Mouse (Mus musculus): Measurements from ENCODE around the gene Rbm47.
"Not testable (repeated sequence)": the region's sequence is repeated elsewhere in the genome, so short reads cannot be mapped to it uniquely, and the experiment has no call there.

The Rbm47 gene

DNA sequence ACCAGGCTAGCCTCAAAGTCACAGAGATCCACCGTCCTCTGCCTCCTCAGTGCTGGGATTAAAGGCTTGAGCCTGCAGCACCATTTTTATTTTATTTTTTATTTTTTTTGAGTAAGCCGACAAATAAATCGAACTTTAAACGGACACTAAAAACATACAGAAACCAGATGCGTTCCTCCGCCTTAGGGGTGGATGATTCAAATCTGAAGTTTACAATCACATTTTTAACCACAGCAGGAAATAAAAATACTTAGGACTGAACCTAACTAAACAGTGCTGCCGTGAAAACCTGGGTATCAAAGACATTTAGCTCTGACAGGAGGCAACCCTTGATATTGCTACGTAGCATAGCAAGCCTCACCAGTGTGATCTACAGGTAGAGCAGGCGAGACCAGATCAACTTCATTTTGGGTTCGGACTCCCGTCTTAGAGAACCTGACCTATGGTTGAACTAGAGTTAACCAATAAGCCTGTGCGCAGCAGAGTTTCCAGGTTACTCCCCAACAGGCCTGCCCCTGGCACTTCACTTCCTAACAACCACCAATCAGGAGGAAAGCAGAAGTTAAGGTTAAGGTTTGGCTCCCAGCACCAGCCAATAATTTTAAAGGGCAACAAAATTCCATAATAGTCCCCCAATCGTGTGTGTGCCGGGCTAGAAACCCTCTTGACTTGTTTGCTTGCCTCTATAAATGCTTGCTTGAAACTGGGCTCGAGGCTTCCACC is 164.5 kb downstream of the Rbm47 start:
- DNase-seq: no peak

DNA sequence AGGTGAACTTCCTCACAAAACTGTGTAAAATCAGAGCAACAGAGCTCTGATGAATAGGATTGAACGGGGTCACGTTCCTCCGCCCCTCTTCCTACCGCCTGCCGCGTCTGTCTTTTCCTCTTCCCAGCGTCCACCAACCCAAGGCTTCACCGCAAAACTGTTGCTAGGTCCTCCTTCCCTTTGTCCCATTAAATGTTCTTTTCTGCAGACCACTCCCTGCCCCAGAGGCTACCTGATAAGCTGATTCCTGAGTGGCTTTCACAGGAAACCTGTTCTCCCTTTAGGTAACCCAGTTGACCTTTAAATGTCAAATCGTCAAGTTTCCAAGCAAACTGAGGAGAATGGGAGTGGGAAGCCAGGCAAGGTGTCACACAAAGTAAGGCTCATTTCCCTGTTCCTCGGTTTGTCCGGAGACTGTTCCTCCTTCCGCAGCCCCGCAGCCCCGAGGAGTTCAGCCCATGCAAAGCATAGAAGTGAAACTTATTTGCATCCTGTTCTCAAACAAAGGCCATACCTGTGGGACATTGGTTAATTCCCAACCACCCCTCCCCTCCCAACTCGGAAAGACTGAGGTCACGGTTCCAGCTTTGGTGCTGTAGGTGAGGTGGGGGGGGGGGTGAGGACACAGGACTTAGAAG is 167.8 kb downstream of the Rbm47 start:
- no peak for DNase-seq

DNA sequence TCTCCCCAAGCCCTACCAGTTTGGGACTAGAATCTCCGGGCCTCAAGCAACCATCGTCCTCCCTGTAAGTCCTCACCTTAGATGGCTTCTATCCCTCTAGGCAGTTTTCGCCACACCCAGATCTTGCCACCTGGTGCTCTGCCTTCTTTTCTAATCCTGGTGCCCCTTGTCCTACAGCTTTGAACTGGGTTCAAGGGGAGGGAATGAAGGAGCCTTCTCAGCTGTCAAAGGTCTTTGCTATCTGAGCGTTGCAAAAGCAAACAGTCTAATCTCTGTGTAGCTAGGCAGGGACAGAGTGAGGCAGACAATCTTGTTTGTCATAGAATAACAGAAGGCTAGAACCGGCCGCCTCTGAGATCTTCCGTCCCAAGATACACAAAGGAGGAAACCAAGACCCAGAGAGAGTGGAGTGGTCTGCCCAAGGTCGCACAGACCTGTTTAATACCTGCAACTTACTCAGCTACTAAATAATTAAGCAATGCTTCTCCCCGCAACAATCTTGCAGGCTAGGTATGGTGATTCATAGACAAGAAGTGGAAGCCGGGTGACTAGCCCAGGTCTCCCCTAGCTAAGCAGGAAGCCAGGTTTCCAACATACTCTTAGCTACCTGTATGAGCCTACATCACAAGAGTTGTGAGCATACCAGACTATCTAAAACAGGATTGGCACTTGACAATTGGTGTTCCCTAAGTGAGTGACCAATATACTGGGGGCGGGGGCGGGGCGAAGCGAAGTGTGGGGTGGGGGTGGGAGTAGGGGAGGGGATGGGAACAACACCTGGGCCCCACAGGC is 168.6 kb downstream of the Rbm47 start, which contains the start of gene 9130230L23Rik:
TSS of gene 9130230L23Rik (minus strand) at position 152 of the 792 bp plus-strand sequence.
- no peak for DNase-seq

DNA sequence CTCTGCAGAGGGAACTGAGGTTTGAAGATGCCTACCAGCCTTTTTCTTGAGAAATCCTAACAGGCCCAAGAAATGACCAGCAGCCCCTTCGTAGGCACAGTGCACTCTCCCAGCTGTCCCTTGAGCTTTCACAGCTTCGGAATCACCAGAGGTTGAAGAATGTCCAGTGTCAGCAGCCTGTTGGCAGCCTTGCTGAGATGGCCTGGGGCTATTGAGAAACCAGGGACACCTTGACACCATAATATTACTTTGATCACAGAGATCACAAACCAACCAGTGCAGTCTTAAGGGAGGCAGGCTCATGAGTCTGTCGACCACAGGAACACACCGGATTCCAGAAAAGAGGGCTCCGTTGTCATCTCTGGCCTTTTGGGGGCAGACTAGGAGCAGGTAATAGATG is 171.7 kb downstream of the Rbm47 start:
- no peak for DNase-seq

DNA sequence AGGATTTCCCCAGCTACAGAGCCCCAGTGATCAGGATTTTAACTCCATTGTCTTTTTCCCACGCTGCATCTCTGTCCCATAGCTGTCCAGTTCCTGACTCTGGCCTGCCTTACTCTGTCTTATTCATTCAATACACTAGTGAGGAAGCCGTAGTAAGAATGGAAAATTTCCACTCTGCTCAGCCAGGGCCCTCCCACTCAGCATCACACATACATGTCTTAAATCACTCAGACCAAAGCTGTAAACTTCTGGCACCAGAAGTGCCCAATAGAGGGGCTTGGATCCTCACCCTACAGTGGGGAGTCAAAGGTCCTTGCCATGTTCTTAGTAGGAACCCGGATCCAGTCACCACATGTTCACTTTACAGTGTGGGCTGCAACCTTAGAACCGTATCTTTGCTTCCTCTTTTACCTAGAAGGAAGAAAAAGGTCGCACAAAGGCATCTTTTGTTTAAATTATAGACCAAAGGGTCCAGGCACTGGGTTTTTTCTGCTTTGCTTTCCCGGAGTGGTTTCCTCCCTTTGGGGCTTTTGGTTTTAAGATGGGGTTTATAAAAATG is 172.3 kb downstream of the Rbm47 start:
- DNase-seq: no peak

DNA sequence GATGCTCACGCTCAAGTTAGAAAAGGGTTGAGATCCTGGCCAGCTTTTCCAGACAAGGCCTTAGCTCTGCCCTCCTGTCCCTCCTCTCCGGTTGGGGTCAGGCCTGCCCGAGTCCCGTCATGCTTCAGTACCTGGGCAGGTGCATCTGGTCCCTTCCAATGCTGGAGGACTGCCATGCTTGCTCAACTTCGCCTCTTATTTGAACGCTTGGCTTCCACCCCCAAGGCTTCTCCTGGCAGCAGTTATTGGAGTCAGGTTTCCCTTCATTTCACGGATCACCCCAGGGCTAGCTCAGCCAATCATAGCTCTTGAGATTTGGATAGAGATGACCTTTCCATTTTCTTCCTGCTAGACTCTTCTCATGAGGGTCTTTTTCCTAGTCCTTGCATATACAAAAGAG is 172.8 kb downstream of the Rbm47 start:
- DNase-seq: no peak

DNA sequence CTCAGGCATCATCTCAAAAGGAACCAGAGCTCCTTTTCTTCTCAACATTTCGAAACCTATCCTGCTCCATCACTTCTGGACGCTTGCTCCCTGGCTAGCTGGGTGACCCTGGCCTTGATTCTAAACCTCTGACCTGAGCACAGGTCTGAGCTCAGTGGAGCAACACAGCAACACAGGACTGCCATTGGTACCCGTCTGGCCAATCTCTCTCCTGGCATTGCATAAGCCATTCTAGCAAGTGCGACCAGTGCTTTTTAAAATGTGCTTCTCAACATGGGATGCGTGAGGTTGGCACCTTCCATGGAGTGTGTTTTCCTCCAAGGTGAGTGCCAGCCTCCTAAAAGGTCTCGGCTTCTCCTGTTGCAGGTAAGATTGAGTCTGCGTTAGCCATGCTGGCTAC is 173.8 kb downstream of the Rbm47 start:
- no peak for DNase-seq

DNA sequence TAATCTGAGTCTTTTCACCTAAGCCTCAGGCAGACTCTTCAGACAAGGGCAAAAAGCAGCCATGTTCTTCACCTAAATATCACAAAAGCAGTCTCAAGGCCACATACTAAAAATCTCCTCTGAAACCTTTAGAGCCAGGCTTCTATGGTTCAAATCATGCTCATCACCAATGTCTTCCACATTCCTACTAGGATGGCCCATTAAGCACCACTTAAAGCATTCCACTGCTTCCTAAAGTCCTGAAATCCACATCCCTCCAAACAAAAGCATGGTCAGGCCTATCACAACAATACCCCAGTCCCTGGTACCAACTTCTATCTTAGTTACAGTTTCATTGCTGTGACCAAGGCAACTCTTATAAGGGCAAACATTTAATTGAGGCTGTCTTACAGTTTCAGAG is 175.1 kb downstream of the Rbm47 start:
- no peak for DNase-seq

DNA sequence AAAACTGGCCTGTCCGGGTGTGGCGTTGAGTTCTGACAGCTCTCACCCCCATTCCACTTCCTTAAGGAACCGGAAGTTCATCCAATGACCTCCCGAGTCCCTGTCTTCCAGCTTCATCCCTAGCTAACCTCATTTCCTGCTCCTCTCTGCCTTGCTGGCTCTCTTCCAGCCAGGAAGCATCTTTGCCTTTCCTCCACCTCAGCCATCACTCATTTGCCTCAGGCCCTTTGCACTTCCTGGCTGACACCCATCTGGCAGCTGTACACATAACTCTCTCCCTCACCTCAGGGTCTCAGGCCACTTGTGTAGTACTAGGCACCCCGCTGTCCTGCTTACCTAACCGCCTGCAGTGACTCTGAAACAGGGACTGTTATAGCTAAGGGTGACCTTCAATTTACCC is 178.3 kb downstream of the Rbm47 start:
- no peak for DNase-seq

DNA sequence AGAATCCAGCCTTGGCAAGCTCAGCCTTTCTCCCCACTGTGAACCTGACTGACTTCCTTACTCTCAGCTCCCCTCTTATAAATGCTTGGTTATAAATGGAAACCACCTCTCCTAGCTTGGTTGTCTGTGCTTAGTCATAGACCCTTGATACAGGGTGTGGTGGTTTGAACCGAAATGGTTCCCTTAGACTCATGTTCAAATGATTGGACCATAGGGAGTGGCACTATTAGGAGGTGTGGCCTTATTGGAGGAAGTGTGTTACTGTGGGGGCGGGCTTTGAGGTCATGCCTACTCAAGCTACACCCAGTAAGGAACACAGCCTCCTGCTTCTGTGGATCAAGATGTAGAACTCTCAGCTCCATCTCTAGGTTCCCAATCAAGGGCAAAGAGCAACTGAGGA is 181.7 kb downstream of the Rbm47 start:
- no peak for DNase-seq

DNA sequence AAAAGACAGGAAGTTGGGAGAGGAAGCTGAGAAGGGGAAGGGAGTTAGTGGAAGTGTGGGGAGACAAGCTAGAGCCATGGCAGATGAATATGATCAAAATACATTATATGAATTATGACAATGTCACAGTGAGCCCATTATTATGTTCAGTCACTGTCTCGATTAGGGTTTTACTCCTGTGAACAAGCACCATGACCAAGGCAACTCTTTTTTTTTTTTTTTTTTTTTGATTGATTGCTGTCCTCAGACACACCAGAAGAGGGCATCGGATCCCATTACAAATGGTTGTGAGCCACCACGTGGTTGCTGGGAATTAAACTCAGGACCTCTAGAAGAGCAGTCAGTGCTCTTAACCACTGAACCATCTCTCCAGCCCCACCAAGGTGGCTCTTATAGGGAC is 185.9 kb downstream of the Rbm47 start:
- not testable (repeated sequence) for DNase-seq

DNA sequence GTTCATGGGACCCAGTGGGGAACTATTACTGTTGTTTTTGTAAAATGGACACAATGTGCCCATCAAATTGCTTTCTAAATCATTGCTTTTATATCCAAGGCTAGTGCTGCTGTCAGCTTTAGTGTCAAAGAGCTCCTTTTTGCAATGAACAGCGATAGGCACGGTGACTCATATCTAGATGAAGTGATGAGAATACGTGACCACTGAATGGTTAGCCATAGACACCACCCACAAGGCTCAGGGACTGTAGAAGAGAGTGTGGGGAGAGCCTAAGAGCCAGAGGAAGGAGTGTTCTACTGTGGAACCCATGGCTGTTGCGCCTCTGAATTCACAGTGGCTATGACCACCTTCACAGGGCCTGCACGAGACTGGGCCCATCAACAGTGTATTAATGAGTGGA is 186.5 kb downstream of the Rbm47 start:
- no peak for DNase-seq

DNA sequence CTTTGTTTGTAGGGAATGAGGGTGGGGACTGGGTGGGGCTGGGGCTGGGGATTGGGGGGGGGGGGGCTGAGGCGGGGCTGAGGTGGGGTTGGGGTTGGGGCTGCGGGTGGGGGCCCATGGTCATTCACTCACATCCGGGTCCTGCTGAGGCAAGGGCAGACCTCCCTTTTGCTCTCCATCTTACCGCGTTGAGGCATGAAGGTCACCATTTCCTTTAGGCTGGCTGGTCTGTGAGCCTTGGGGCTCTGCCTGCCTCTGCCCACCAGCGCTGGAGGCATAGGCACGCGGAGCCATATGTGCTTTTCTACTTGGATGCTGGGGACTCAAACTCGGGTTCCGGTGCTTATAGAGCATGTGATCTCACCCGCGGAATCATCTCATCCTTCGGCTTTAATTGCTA is 197.2 kb downstream of the Rbm47 start:
- no peak for DNase-seq

DNA sequence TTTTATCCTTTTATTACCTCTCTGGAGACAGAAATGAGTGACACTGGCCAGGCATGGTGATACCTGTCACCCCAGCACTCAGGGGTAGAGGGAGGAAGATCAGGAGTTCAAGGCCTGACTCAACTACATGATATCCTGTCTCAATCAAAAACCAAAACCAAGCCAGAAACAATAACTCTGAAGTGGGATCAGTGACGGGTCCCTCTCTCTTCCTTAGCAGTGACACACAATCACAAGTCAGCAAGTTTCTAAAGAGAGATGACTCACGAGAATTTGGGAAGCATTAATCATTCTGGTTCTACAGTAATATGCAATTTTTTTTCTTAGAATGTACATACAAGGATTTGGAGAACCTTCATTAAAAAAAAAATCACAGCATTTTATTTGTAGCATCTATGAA is 199.7 kb downstream of the Rbm47 start:
- DNase-seq: no peak

DNA sequence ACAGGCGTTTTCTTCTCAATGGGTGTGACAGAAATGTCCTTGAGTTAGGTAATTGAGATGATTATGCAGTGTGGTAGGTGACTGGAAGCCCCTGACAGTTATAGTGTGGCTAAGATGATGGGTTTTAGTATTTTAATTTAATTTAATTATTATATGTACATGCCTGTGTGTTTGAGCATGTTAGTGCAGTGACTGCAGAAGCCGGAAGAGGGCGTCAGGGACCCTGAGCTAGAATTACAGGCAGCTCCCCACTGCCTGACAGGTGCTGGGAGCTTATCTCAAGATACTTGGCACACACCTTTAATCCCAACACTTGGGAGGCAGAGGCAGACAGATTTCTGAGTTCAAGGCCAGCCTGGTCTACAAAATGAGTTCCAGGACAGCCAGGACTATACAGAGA is 204.9 kb downstream of the Rbm47 start:
- no peak for DNase-seq

DNA sequence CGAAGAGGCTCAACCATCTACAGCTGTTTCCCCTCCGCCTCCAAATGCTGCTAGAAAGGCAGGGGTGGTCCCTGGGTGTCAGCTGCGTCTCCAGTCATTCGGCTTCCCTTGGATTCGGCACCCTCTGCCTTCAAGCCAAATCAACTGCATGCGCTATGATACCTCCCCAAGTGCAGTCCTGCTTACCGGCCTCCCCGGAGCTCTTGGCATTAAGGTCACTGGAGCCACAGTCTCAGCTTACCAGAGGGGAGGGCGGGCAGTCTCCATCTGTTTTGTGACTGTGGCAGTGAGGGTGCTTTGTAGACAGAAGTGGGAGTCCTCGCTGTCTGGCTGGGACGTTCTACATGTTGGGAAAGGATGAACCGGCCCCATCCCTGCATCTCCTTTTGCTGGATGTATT is 205.8 kb downstream of the Rbm47 start:
- no peak for DNase-seq
